Mouse (Mus musculus) C2C12 (cell line): ENCODE measurements around the gene Sp6. TPM values are rescaled to one million over a fixed set of nuclear protein-coding genes. Genes with fewer than 3 reads are reported as not detected.

Experiments used
- H3K27me3 ChIP-seq: one replicate; pipeline ENCODE4 v1.6.1; 2011; ENCODE audit not compliant: control insufficient read depth, insufficient read depth, insufficient read length
- H3K36me3 ChIP-seq: one replicate; pipeline ENCODE4 v1.6.1; 2011; ENCODE audit not compliant: control insufficient read depth, insufficient read depth
- H3K4me3 ChIP-seq: one replicate; pipeline ENCODE4 v1.5.1; 2011; ENCODE audit warnings: mild to moderate bottlenecking, control low read depth; ENCODE audit not compliant: poor library complexity, insufficient read depth, severe bottlenecking
- H3K79me2 ChIP-seq: one replicate; pipeline ENCODE4 v1.6.1; 2011; ENCODE audit not compliant: control insufficient read depth, insufficient read depth
- H3K79me3 ChIP-seq: one replicate; pipeline ENCODE4 v1.6.1; 2011; ENCODE audit warnings: low read depth, control low read depth
- H3ac ChIP-seq: one replicate; pipeline ENCODE3; 2011; ENCODE audit warnings: low read depth; ENCODE audit not compliant: control insufficient read depth, insufficient read length
- CEBPB ChIP-seq: IDR thresholded peaks from one replicate; pipeline ENCODE4 v1.6.1; 2011; ENCODE audit warnings: low read depth, mild to moderate bottlenecking, control low read depth, moderate library complexity
- CTCF ChIP-seq: IDR thresholded peaks from one replicate; pipeline ENCODE4 v1.5.1; 2011; ENCODE audit not compliant: control insufficient read depth, insufficient read depth, insufficient read length
- FOSL1 ChIP-seq: IDR thresholded peaks from one replicate; pipeline ENCODE4 v1.8.0; 2011; ENCODE audit warnings: mild to moderate bottlenecking, low read length; ENCODE audit not compliant: poor library complexity, insufficient read depth, severe bottlenecking
- MAX ChIP-seq: IDR thresholded peaks from one replicate; pipeline ENCODE4 v1.6.1; 2011; ENCODE audit warnings: mild to moderate bottlenecking, control low read depth
- MYOD1 ChIP-seq: IDR thresholded peaks from one replicate; pipeline ENCODE4 v1.6.1; 2011; ENCODE audit warnings: low read depth; ENCODE audit not compliant: control insufficient read depth, insufficient read length
- MYOG ChIP-seq: IDR thresholded peaks from one replicate; pipeline ENCODE4 v1.6.1; 2011; ENCODE audit not compliant: control insufficient read depth, insufficient read length; ENCODE audit errors: extremely low read depth
- USF1 ChIP-seq: IDR thresholded peaks from one replicate; pipeline ENCODE4 v1.6.1; 2011; ENCODE audit warnings: low read depth, mild to moderate bottlenecking, control low read depth, moderate library complexity
- polyA plus RNA-seq: library from polyadenylated mRNA; unstranded; fragments of >200 nt; fragmentation: generic; extraction: Trizol; gene quantifications from one replicate; pipeline ENCODE4 v1.2.1, GENCODE M21; 2012; ENCODE audit warnings: missing spikeins

The Sp6 gene
- polyA plus RNA-seq, 1 experiment = 5.5 TPM

DNA sequence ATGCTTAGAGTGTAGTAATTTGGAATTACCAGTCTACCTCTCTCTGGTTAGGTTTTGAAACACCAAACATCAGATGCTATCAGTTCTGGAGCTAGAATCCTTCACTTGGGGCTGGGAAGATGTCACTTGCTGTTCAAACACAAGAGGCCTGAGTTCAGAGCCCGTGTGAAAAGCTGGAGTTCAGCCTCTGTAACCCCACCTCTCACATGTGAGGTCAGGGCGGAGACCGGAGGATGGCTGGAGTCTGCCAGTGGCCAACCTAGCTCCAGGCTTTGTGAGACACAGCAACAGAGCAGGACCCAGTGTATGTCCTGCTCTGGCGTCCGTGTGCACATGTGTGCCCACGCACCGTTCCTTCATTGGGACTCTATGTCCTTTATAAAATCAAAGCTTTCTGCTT lies 33.9 kb upstream of the Sp6 start:
- Histone ChIP-seq H3K36me3 (no peaks in the 10 kb centered on the region), H3K4me3 (no peak overlapping the region), H3K27me3 (no peaks in the 10 kb centered on the region), H3K79me3 (peaks cover 15% of the 10 kb centered on the region), H3K79me2 (peaks cover 26% of the 10 kb centered on the region), H3ac (no peak overlapping the region)
- no peak for TF ChIP-seq MAX
- TF ChIP-seq USF1 = no peak
- TF ChIP-seq MYOD1 = no peak
- no peak for TF ChIP-seq CEBPB
- TF ChIP-seq CTCF = no peak
- no peak for TF ChIP-seq FOSL1
- TF ChIP-seq MYOG = no peak

DNA sequence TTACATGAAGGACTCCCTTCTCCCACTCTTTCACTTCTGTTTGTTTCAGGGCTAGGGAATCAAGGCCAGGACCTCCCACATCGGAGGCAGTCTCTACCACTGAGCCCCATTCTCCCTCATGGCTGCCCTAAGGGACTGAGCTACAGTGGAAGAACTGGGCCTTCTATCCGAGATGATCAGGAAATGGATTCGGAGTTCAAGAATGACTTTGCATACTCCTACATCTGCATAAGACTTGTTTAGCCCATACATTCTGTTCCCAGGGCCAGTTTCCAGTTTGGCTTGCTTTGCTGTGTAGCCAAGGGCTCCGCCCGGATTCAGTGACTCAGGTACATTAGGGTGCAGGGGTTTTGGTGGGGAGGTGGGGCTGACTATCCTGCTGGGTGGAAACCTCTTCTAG lies 33.2 kb upstream of the Sp6 start:
- no peaks in the 10 kb centered on the region for H3K27me3 ChIP-seq
- no peak overlapping the region for H3K4me3 ChIP-seq
- H3K36me3 ChIP-seq = no peaks in the 10 kb centered on the region
- no peak overlapping the region for H3ac ChIP-seq
- peaks cover 8% of the 10 kb centered on the region for H3K79me3 ChIP-seq
- TF ChIP-seq MYOG (no peak), MAX (no peak), USF1 (no peak), CEBPB (no peak), CTCF (no peak), MYOD1 (no peak)
- peaks cover 19% of the 10 kb centered on the region for H3K79me2 ChIP-seq

DNA sequence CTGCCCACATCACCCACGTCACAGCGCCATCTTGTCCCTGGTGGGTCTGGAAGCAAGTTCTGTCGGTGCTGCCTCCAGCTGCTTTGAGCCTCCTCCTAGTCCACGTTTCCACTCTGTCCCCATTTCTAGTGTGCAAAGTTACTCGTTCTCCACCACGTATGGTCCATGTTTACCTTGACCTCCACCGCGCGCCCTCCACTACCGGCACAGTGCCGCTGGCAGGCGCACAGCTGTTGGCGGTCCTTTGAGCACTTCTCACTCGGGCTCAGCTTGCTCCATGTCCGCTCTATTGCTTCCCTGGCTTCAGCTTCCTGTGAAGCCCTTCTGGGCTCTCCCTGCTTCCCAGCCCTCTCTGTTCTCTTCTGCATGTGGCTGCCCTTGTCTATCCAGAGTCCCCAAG lies 31.7 kb upstream of the Sp6 start:
- peaks cover 4% of the 10 kb centered on the region for H3K79me2 ChIP-seq
- TF ChIP-seq MYOD1 (no peak), CEBPB (no peak), MAX (no peak), CTCF (no peak), USF1 (no peak), MYOG (no peak), FOSL1 (no peak)
- H3K79me3 ChIP-seq = no peaks in the 10 kb centered on the region
- H3K27me3 ChIP-seq = no peaks in the 10 kb centered on the region
- H3ac ChIP-seq = no peak overlapping the region
- no peaks in the 10 kb centered on the region for H3K36me3 ChIP-seq
- H3K4me3 ChIP-seq = no peak overlapping the region

DNA sequence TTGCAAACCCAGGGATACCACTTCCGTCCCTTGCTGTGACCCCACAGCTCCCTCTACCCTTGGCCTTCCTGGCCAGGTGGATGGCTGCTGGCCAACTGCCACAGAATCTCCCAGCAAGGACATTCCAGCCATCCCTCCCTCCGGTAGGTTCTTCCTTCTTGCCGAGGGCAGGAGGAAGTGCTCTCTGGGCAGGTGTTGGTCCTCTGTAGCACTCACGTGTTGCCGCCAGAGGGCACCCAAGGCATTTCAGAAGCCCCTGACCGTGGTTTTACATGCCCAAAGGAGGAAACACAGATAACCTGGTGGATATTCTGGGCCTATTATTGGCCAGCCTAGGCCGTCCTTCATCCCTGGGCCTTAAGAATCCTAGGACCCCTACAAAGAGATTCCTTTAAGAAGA lies 30.8 kb upstream of the Sp6 start:
- no peaks in the 10 kb centered on the region for H3K27me3 ChIP-seq
- no peak overlapping the region for H3K4me3 ChIP-seq
- H3K36me3 ChIP-seq = no peaks in the 10 kb centered on the region
- peak overlapping the region; percentile 42 for H3ac ChIP-seq
- H3K79me3 ChIP-seq = no peaks in the 10 kb centered on the region
- no peaks in the 10 kb centered on the region for H3K79me2 ChIP-seq
- peak; percentile 84 for TF ChIP-seq CTCF
- TF ChIP-seq MYOG = no peak
- peak; percentile 2 for TF ChIP-seq MYOD1
- TF ChIP-seq MAX = peak; percentile 78

DNA sequence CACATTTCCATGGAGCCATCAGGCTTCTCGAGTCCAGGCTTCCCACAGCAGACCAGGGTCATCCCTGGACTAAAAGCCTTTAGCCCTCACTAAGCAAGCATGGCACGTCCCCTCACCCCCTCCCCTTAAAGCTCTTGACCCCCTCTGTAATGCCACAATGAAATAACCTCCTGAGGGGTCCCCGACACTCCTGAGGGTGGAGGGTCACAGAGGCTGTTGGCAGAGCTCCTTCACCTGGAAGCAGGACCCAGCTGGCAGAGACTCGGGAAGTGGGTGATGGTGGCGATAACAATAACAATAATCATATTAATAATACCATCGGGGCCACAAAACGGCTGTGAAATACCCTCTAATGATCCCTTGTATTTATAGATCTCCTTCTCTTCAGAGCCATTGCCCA lies 30.3 kb upstream of the Sp6 start, which contains the start of gene Sp2:
TSS of gene Sp2 (minus strand) at position 101 of the 400 bp plus-strand sequence.
- Histone ChIP-seq H3K36me3 (no peaks in the 10 kb centered on the region), H3ac (peak within 1 kb of the TSS; percentile 42), H3K27me3 (no peaks in the 10 kb centered on the region), H3K4me3 (no peak within 1 kb of the TSS), H3K79me3 (no peaks in the 10 kb centered on the region), H3K79me2 (no peaks in the 10 kb centered on the region)
- TF ChIP-seq MYOD1 (no peak), CEBPB (no peak), CTCF (no peak), MAX (no peak), USF1 (no peak), MYOG (no peak), FOSL1 (no peak)

DNA sequence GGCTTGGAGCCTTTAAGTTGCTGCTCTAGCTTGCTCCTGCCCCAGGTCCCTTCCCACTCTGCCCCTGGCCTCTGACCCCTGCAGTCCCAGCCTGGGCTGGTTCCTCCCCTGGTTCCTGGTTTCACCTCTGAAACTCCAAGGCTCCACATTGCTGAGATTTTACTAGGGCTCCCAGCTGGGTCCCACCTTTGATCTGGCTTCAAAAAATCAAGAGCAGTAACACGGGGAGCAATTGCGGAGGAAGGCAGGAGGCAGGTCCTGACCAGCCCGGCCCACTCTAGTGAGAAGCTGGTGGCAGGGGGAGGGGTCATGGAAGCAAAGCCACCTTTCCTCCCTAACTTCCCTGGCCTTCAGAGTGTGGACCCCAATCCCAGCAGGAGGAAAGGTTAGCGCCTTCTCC lies 28.3 kb upstream of the Sp6 start:
- H3ac ChIP-seq = no peak overlapping the region
- no peaks in the 10 kb centered on the region for H3K27me3 ChIP-seq
- no peaks in the 10 kb centered on the region for H3K79me2 ChIP-seq
- no peaks in the 10 kb centered on the region for H3K36me3 ChIP-seq
- H3K4me3 ChIP-seq = no peak overlapping the region
- TF ChIP-seq FOSL1 (no peak), USF1 (no peak), MYOG (no peak), CTCF (no peak), MYOD1 (no peak), MAX (no peak), CEBPB (no peak)
- H3K79me3 ChIP-seq = no peaks in the 10 kb centered on the region
